Mouse (Mus musculus): ENCODE results near the gene Slit3.

DNA sequence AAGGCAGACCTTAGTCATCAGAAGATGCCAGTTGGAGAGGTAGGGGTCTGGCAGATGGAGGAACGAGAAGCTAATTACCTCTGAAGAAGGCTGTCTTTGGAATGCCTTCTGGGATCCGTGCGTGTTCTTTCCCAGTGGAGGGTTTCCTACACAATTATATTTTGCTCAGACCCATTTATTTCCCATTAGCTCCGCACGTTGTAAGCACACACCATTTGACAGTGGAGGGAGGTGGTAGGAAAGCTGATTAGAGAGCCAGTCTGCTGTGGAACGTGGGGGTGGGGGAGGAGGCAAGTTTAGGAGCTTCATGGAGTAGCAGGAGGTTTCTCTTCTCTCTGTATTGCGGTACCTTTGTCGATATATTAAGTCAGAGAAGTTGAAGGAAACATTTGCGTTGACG, 530.3 kb downstream of the Slit3 start:
- TF ChIP-seq GATA1 (IDR thresholded peaks at IDR 0.05; ENCODE audit: borderline replicate concordance, low read length), result no peak
- TF ChIP-seq FLI1 (IDR thresholded peaks at IDR 0.05; ENCODE audit: low read length), result no peak
